Mouse (Mus musculus): ENCODE data around the gene Vmn2r23. TPM values are rescaled to one million over a fixed set of nuclear protein-coding genes. Genes with fewer than 3 reads are reported as not detected.
A peak's percentile ranks its signal among the peaks of the same experiment; 100 is the strongest.
"Not testable (repeated sequence)": the region's sequence is repeated elsewhere in the genome, so short reads cannot be mapped to it uniquely, and the experiment has no call there.

Vmn2r23 gene
- total RNA-seq (2015) (not detected in 2 replicates), total RNA-seq (2017) (not detected in 2 replicates)

GRCm38 (mm10) chr6:123702370-123702769 is at the start of gene Vmn2r23:
Vmn2r23 (plus strand) TSS chr6:123702670.
- no peak for ATAC-seq (replicated peaks; ENCODE audit: poor library complexity)

DNA sequence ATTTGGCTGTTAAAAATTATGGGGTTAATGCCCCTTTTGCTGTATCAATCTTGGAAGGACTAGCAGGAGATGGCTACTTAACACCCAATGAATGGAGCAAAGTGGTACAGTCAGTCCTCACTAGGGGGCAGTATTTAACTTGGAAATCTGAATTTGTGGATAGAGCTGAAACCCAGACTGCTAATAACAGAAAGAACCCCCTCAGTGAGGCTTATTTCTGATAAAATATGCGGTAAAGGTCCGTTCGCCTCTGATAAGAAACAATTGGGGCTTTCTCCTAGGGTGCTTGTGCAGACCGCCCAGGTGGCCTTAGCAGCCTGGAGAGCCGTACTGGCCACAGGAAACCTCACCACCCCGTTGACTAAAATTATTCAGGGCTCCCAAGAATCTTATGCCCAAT is 45.4 kb upstream of the Vmn2r23 start:
- peak; percentile 50 for ATAC-seq (replicated peaks; ENCODE audit: poor library complexity)

- not testable (repeated sequence) for ATAC-seq (replicated peaks; ENCODE audit: poor library complexity)
Measured at GRCm38 (mm10) chr6:123696639-123697038, 5.8 kb upstream of the Vmn2r23 start.

GRCm38 (mm10) chr6:123697213-123697612 is 5.3 kb upstream of the Vmn2r23 start:
- ATAC-seq (replicated peaks; ENCODE audit: poor library complexity): no peak

- no peak for ATAC-seq (replicated peaks; ENCODE audit: poor library complexity)
Measured at GRCm38 (mm10) chr6:123770031-123770430, 67.6 kb downstream of the Vmn2r23 start.

- ATAC-seq (replicated peaks; ENCODE audit: poor library complexity): no peak
Measured at GRCm38 (mm10) chr6:123778579-123778978, 76.1 kb downstream of the Vmn2r23 start, which contains the start of gene Vmn2r24. Vmn2r24 (plus strand) TSS chr6:123778879.

DNA sequence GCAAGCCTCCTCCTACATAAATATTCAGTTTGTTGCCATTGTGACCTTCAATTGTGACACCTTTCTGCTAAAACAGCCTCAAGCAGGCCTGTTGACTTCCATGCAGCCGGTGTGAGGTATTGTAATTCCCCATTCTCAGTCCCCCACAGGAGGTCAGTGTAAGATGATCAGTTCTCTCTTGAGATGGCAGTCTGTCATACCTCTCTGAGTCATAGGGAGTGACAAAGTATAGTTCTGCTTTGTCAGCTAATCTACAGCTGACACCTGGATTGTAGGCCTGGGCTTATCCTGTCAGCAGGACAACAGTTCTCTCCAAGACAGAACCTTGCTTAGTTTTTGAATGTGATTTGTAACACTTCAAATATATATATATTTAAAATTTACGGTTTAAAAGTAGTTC is 82.4 kb downstream of the Vmn2r23 start:
- ATAC-seq (replicated peaks; ENCODE audit: poor library complexity): no peak

DNA sequence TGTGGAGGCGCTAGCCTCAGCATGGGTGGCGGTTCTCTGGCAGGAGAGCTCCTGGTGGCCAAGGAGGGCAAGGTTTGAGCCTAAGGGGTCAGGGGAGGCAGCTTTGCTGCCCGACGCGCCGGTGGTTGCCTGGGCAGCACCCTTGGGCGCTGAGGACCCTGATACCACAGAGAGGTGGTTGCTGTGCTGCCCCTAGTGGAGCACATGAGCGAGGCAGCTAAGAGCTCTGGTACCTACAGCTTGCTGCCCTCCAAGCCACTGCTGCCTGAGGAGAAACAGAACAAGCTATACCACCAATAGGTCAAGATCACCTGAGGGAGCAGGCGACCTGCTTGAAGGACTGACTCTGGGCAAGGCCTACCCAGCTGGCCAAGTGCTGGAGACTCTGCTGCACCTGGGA is 91.3 kb downstream of the Vmn2r23 start:
- ATAC-seq (replicated peaks; ENCODE audit: poor library complexity): 0 out of 2 replicates have a peak, but pooled peaks have one; percentile 26

Other genes starting within 250 kb of the Vmn2r23 start
- not detected in 2 replicates for gene Vmn2r21, start 169.3 kb upstream of the Vmn2r23 start, total RNA-seq (2015)
- not detected in 2 replicates for gene Vmn2r21, start 169.3 kb upstream of the Vmn2r23 start, total RNA-seq (2017)
- not detected in 2 replicates for gene Vmn2r22, start 51.9 kb upstream of the Vmn2r23 start, total RNA-seq (2015)
- gene Vmn2r22, start 51.9 kb upstream of the Vmn2r23 start, total RNA-seq (2017): not detected in 2 replicates
- gene Vmn2r24, start 76.2 kb downstream of the Vmn2r23 start, total RNA-seq (2015): not detected in 2 replicates
- gene Vmn2r24, start 76.2 kb downstream of the Vmn2r23 start, total RNA-seq (2017): not detected in 2 replicates
- gene Vmn2r25, start 150.8 kb downstream of the Vmn2r23 start, total RNA-seq (2015): not detected in 2 replicates
- gene Vmn2r25, start 150.8 kb downstream of the Vmn2r23 start, total RNA-seq (2017): not detected in 2 replicates

Data from megakaryocyte progenitor cell, adult 5-6 weeks (primary cell).